Mouse (Mus musculus): ENCODE results near the gene Olfr152. TPM values are rescaled to one million over a fixed set of nuclear protein-coding genes. Genes with fewer than 3 reads are reported as not detected.

The Olfr152 gene
- polyA plus RNA-seq (2016; fragmentation: Nextera tagmentation; extraction: Ambion mirVana), result not detected in 2 replicates

GRCm38 (mm10) chr2:87779183-87779582, at the start of gene Olfr152:
Gene Olfr152, plus strand, starts transcription at chr2:87779483.
- H3K9ac ChIP-seq, result no peak within 1 kb of the TSS
- no peaks in the 10 kb centered on the region for H3K36me3 ChIP-seq
- no peak within 1 kb of the TSS for H3K4me2 ChIP-seq (replicated peaks)
- H3K4me3 ChIP-seq, result no peak within 1 kb of the TSS
- ATAC-seq (ENCODE audit: insufficient number of reproducible peaks, insufficient read depth, low FRiP score, low TSS enrichment), result no peak
- H3K9me3 ChIP-seq, result no peaks in the 10 kb centered on the region
- no peaks in the 10 kb centered on the region for H3K27me3 ChIP-seq
- WGBS, result 79% methylated on average over 4 of the region's 4 CpGs
- no peak within 1 kb of the TSS for H3K27ac ChIP-seq
- H3K4me1 ChIP-seq, result no peaks in the 10 kb centered on the region

GRCm38 (mm10) chr2:87739878-87740277, 39.4 kb upstream of the Olfr152 start, which contains the start of gene Olfr1138:
Gene Olfr1138, minus strand, starts transcription at chr2:87739978.
- no peaks in the 10 kb centered on the region for H3K9me3 ChIP-seq
- H3K4me1 ChIP-seq, result no peaks in the 10 kb centered on the region
- 64% methylated on average over 1 of the region's 1 CpGs for WGBS
- no peak within 1 kb of the TSS for H3K27ac ChIP-seq
- no peak within 1 kb of the TSS for H3K4me2 ChIP-seq (replicated peaks)
- H3K36me3 ChIP-seq, result no peaks in the 10 kb centered on the region
- H3K4me3 ChIP-seq, result no peak within 1 kb of the TSS
- no peak within 1 kb of the TSS for H3K9ac ChIP-seq
- ATAC-seq (ENCODE audit: insufficient number of reproducible peaks, insufficient read depth, low FRiP score, low TSS enrichment), result no peak
- H3K27me3 ChIP-seq, result no peaks in the 10 kb centered on the region

- no peaks in the 10 kb centered on the region for H3K27me3 ChIP-seq
- no peak within 1 kb of the TSS for H3K27ac ChIP-seq
- ATAC-seq (ENCODE audit: insufficient number of reproducible peaks, insufficient read depth, low FRiP score, low TSS enrichment), result no peak
- no peak within 1 kb of the TSS for H3K9ac ChIP-seq
- no peak within 1 kb of the TSS for H3K4me3 ChIP-seq
- no peaks in the 10 kb centered on the region for H3K4me1 ChIP-seq
- H3K9me3 ChIP-seq, result no peaks in the 10 kb centered on the region
- H3K4me2 ChIP-seq (replicated peaks), result no peak within 1 kb of the TSS
- 78% methylated on average over 3 of the region's 3 CpGs for WGBS
- H3K36me3 ChIP-seq, result no peaks in the 10 kb centered on the region
These were observed 35.8 kb upstream of the Olfr152 start, which contains the start of gene Olfr1140 for GRCm38 (mm10) chr2:87743452-87743851. Gene Olfr1140, plus strand, starts transcription at chr2:87743752.

GRCm38 (mm10) chr2:87753891-87754290, 25.4 kb upstream of the Olfr152 start, which contains the start of gene Olfr1141:
Gene Olfr1141, minus strand, starts transcription at chr2:87753991.
- H3K9me3 ChIP-seq, result no peaks in the 10 kb centered on the region
- H3K9ac ChIP-seq, result no peak within 1 kb of the TSS
- H3K4me1 ChIP-seq, result no peaks in the 10 kb centered on the region
- no peak within 1 kb of the TSS for H3K4me3 ChIP-seq
- H3K27ac ChIP-seq, result no peak within 1 kb of the TSS
- H3K27me3 ChIP-seq, result no peaks in the 10 kb centered on the region
- H3K4me2 ChIP-seq (replicated peaks), result no peak within 1 kb of the TSS
- no peak for ATAC-seq (ENCODE audit: insufficient number of reproducible peaks, insufficient read depth, low FRiP score, low TSS enrichment)
- H3K36me3 ChIP-seq, result no peaks in the 10 kb centered on the region
- 84% methylated on average over 1 of the region's 1 CpGs for WGBS

- H3K9ac ChIP-seq, result no peak overlapping the region
- H3K36me3 ChIP-seq, result no peaks in the 10 kb centered on the region
- no peaks in the 10 kb centered on the region for H3K9me3 ChIP-seq
- no peaks in the 10 kb centered on the region for H3K4me1 ChIP-seq
- no peak overlapping the region for H3K4me3 ChIP-seq
- WGBS, result 53% methylated on average over 1 of the region's 1 CpGs
- no peak for ATAC-seq (ENCODE audit: insufficient number of reproducible peaks, insufficient read depth, low FRiP score, low TSS enrichment)
- H3K4me2 ChIP-seq (replicated peaks), result no peak overlapping the region
- no peaks in the 10 kb centered on the region for H3K27me3 ChIP-seq
- no peak overlapping the region for H3K27ac ChIP-seq
These were observed 3.1 kb upstream of the Olfr152 start for GRCm38 (mm10) chr2:87776143-87776542.

- ATAC-seq (ENCODE audit: insufficient number of reproducible peaks, insufficient read depth, low FRiP score, low TSS enrichment), result no peak
- Histone ChIP-seq H3K9me3 (no peaks in the 10 kb centered on the region), H3K36me3 (no peaks in the 10 kb centered on the region), H3K27me3 (no peaks in the 10 kb centered on the region), H3K4me3 (no peak within 1 kb of the TSS), H3K4me2 (replicated peaks) (no peak within 1 kb of the TSS), H3K4me1 (no peaks in the 10 kb centered on the region), H3K9ac (no peak within 1 kb of the TSS), H3K27ac (no peak within 1 kb of the TSS)
These were observed 21.0 kb downstream of the Olfr152 start, which contains the start of gene Olfr1143 for GRCm38 (mm10) chr2:87800292-87800691. Gene Olfr1143, plus strand, starts transcription at chr2:87800592.

GRCm38 (mm10) chr2:87809522-87809921, 30.2 kb downstream of the Olfr152 start, which contains the start of gene Olfr1145:
Gene Olfr1145, plus strand, starts transcription at chr2:87809822.
- no peak within 1 kb of the TSS for H3K4me3 ChIP-seq
- no peak for ATAC-seq (ENCODE audit: insufficient number of reproducible peaks, insufficient read depth, low FRiP score, low TSS enrichment)
- no peak within 1 kb of the TSS for H3K4me2 ChIP-seq (replicated peaks)
- H3K36me3 ChIP-seq, result no peaks in the 10 kb centered on the region
- H3K9ac ChIP-seq, result no peak within 1 kb of the TSS
- no peaks in the 10 kb centered on the region for H3K4me1 ChIP-seq
- H3K27ac ChIP-seq, result no peak within 1 kb of the TSS
- WGBS, result 77% methylated on average over 1 of the region's 1 CpGs
- no peaks in the 10 kb centered on the region for H3K9me3 ChIP-seq
- H3K27me3 ChIP-seq, result no peaks in the 10 kb centered on the region

GRCm38 (mm10) chr2:87830233-87830632, 51.0 kb downstream of the Olfr152 start, which contains the start of gene Olfr1148:
Gene Olfr1148, plus strand, starts transcription at chr2:87830533.
- Histone ChIP-seq H3K4me1 (no peaks in the 10 kb centered on the region), H3K9me3 (no peaks in the 10 kb centered on the region), H3K9ac (no peak within 1 kb of the TSS), H3K36me3 (no peaks in the 10 kb centered on the region), H3K4me3 (no peak within 1 kb of the TSS), H3K4me2 (replicated peaks) (no peak within 1 kb of the TSS), H3K27ac (no peak within 1 kb of the TSS), H3K27me3 (no peaks in the 10 kb centered on the region)
- ATAC-seq (ENCODE audit: insufficient number of reproducible peaks, insufficient read depth, low FRiP score, low TSS enrichment), result no peak
- 86% methylated on average over 1 of the region's 1 CpGs for WGBS

Other genes with a start within 250 kb of the Olfr152 start
- gene Olfr153, start 247.7 kb upstream of the Olfr152 start, polyA plus RNA-seq (2016; fragmentation: Nextera tagmentation; extraction: Ambion mirVana), result not detected in 2 replicates
- not detected in 2 replicates for gene Olfr1128, start 233.9 kb upstream of the Olfr152 start, polyA plus RNA-seq (2016; fragmentation: Nextera tagmentation; extraction: Ambion mirVana)
- gene Olfr1129, start 205.6 kb upstream of the Olfr152 start, polyA plus RNA-seq (2016; fragmentation: Nextera tagmentation; extraction: Ambion mirVana), result not detected in 2 replicates
- not detected in 2 replicates for gene Olfr1130, start 173.3 kb upstream of the Olfr152 start, polyA plus RNA-seq (2016; fragmentation: Nextera tagmentation; extraction: Ambion mirVana)
- gene Olfr1131, start 152.4 kb upstream of the Olfr152 start, polyA plus RNA-seq (2016; fragmentation: Nextera tagmentation; extraction: Ambion mirVana), result not detected in 2 replicates
- gene Olfr1132, start 141.9 kb upstream of the Olfr152 start, polyA plus RNA-seq (2016; fragmentation: Nextera tagmentation; extraction: Ambion mirVana), result not detected in 2 replicates
- not detected in 2 replicates for gene Olfr1133, start 132.1 kb upstream of the Olfr152 start, polyA plus RNA-seq (2016; fragmentation: Nextera tagmentation; extraction: Ambion mirVana)
- gene Olfr1134, start 121.0 kb upstream of the Olfr152 start, polyA plus RNA-seq (2016; fragmentation: Nextera tagmentation; extraction: Ambion mirVana), result not detected in 2 replicates
- gene Olfr1135, start 105.8 kb upstream of the Olfr152 start, polyA plus RNA-seq (2016; fragmentation: Nextera tagmentation; extraction: Ambion mirVana), result not detected in 2 replicates
- not detected in 2 replicates for gene Olfr1136, start 85.5 kb upstream of the Olfr152 start, polyA plus RNA-seq (2016; fragmentation: Nextera tagmentation; extraction: Ambion mirVana)
- not detected in 2 replicates for gene Olfr1137, start 66.3 kb upstream of the Olfr152 start, polyA plus RNA-seq (2016; fragmentation: Nextera tagmentation; extraction: Ambion mirVana)
- not detected in 2 replicates for gene Olfr1138, start 39.5 kb upstream of the Olfr152 start, polyA plus RNA-seq (2016; fragmentation: Nextera tagmentation; extraction: Ambion mirVana)
- not detected in 2 replicates for gene Olfr1140, start 35.7 kb upstream of the Olfr152 start, polyA plus RNA-seq (2016; fragmentation: Nextera tagmentation; extraction: Ambion mirVana)
- not detected in 2 replicates for gene Olfr1141, start 25.5 kb upstream of the Olfr152 start, polyA plus RNA-seq (2016; fragmentation: Nextera tagmentation; extraction: Ambion mirVana)
- gene Olfr1143, start 21.1 kb downstream of the Olfr152 start, polyA plus RNA-seq (2016; fragmentation: Nextera tagmentation; extraction: Ambion mirVana), result not detected in 2 replicates
- not detected in 2 replicates for gene Olfr1145, start 30.3 kb downstream of the Olfr152 start, polyA plus RNA-seq (2016; fragmentation: Nextera tagmentation; extraction: Ambion mirVana)
- gene Olfr1148, start 51.0 kb downstream of the Olfr152 start, polyA plus RNA-seq (2016; fragmentation: Nextera tagmentation; extraction: Ambion mirVana), result not detected in 2 replicates
- not detected in 2 replicates for gene Olfr1150-ps1, start 64.5 kb downstream of the Olfr152 start, polyA plus RNA-seq (2016; fragmentation: Nextera tagmentation; extraction: Ambion mirVana)
- not detected in 2 replicates for gene Olfr1151, start 76.4 kb downstream of the Olfr152 start, polyA plus RNA-seq (2016; fragmentation: Nextera tagmentation; extraction: Ambion mirVana)
- gene Olfr1152, start 87.0 kb downstream of the Olfr152 start, polyA plus RNA-seq (2016; fragmentation: Nextera tagmentation; extraction: Ambion mirVana), result 0.03 TPM in 1 of 2 replicates, not detected in the other
- gene Olfr1153, start 115.5 kb downstream of the Olfr152 start, polyA plus RNA-seq (2016; fragmentation: Nextera tagmentation; extraction: Ambion mirVana), result not detected in 2 replicates
- gene Olfr1154, start 125.7 kb downstream of the Olfr152 start, polyA plus RNA-seq (2016; fragmentation: Nextera tagmentation; extraction: Ambion mirVana), result not detected in 2 replicates
- gene Olfr1155, start 165.7 kb downstream of the Olfr152 start, polyA plus RNA-seq (2016; fragmentation: Nextera tagmentation; extraction: Ambion mirVana), result not detected in 2 replicates
- gene Olfr1156, start 173.6 kb downstream of the Olfr152 start, polyA plus RNA-seq (2016; fragmentation: Nextera tagmentation; extraction: Ambion mirVana), result not detected in 2 replicates
- gene Olfr1157, start 188.8 kb downstream of the Olfr152 start, polyA plus RNA-seq (2016; fragmentation: Nextera tagmentation; extraction: Ambion mirVana), result not detected in 2 replicates
- not detected in 2 replicates for gene Olfr74, start 195.2 kb downstream of the Olfr152 start, polyA plus RNA-seq (2016; fragmentation: Nextera tagmentation; extraction: Ambion mirVana)
- gene Olfr1158, start 210.6 kb downstream of the Olfr152 start, polyA plus RNA-seq (2016; fragmentation: Nextera tagmentation; extraction: Ambion mirVana), result not detected in 2 replicates
- gene Olfr1160, start 228.8 kb downstream of the Olfr152 start, polyA plus RNA-seq (2016; fragmentation: Nextera tagmentation; extraction: Ambion mirVana), result not detected in 2 replicates
- not detected in 2 replicates for gene Olfr1161, start 243.3 kb downstream of the Olfr152 start, polyA plus RNA-seq (2016; fragmentation: Nextera tagmentation; extraction: Ambion mirVana)

Measured in embryonic facial prominence, embryonic 12.5 days (tissue).